Mouse (Mus musculus) A20 (cell line): Measurements from ENCODE around the gene Hist1h2af.
"Not testable (repeated sequence)": the region's sequence is repeated elsewhere in the genome, so short reads cannot be mapped to it uniquely, and the experiment has no call there.

ENCODE experiments used
- DNase-seq: peaks from one replicate; pipeline ENCODE4 v3.0.0-alpha.2; 2011; ENCODE audit warnings: low read depth, low spot score

Gene Hist1h2af

GRCm38 (mm10) chr13:23575864-23576313 is 42.2 kb downstream of the Hist1h2af start:
- not testable (repeated sequence) for DNase-seq

- DNase-seq = no peak
Measured at GRCm38 (mm10) chr13:23576351-23576881, 42.7 kb downstream of the Hist1h2af start.

- DNase-seq = no peak
Measured at GRCm38 (mm10) chr13:23576906-23577639, 43.4 kb downstream of the Hist1h2af start.

GRCm38 (mm10) chr13:23577835-23578234 is 44.1 kb downstream of the Hist1h2af start:
- DNase-seq = no peak

- DNase-seq = peak; percentile 97
Measured at GRCm38 (mm10) chr13:23581408-23582218, 47.9 kb downstream of the Hist1h2af start, which contains the start of gene Hist1h4d. Hist1h4d (plus strand) TSS chr13:23581598.

GRCm38 (mm10) chr13:23582219-23583056 is 48.7 kb downstream of the Hist1h2af start:
- DNase-seq = peak; percentile 38

- peak; percentile 54 for DNase-seq
Measured at GRCm38 (mm10) chr13:23583387-23584068, 49.8 kb downstream of the Hist1h2af start.
